Comparison of ENCODE assay signal across 8 mouse cellular contexts in genomic region chr10:91182291-91182990, GRCm38 (mm10). TPM values are rescaled to one million over a fixed set of nuclear protein-coding genes. Genes with fewer than 3 reads are reported as not detected.
DNase-seq lines count a peak whose midpoint lies in the region; ATAC-seq and TF ChIP-seq lines count a peak whose summit lies in the region.

No protein-coding gene starts in this region.

- TF ChIP-seq POLR2A in ES-Bruce4 (IDR thresholded peaks at IDR 0.05; ENCODE audit: insufficient read depth, low read length): no peak

- no peak for TF ChIP-seq EP300 in ES-Bruce4 (IDR thresholded peaks at IDR 0.05; ENCODE audit: insufficient read depth, low read depth, low read length)

- no peaks in the 10 kb centered on the region for H3K27me3 ChIP-seq in ES-Bruce4 (ENCODE audit: control insufficient read depth, insufficient read depth, low read length, poor library complexity, severe bottlenecking)
- H3K27me3 ChIP-seq in erythroblast, embryonic 14.5 days (ENCODE audit: control insufficient read depth): peaks cover 8% of the 10 kb centered on the region
- no peaks in the 10 kb centered on the region for H3K27me3 ChIP-seq in intestine, embryonic 14.5 days (replicated peaks; ENCODE audit: control insufficient read depth, insufficient read depth, low read length)

- peak overlapping the region; percentile 80 for H3K4me3 ChIP-seq in gastrocnemius, adult 2 months
- peak overlapping the region; percentile 91 for H3K4me3 ChIP-seq in ES-Bruce4 (ENCODE audit: low read depth, low read length)
- peak overlapping the region; percentile 88 for H3K4me3 ChIP-seq in erythroblast, embryonic 14.5 days (replicated peaks)
- peak overlapping the region; percentile 53 for H3K4me3 ChIP-seq in intestine, embryonic 14.5 days (ENCODE audit: low read depth, low read length)

- H3K9me3 ChIP-seq in ES-Bruce4 (replicated peaks; ENCODE audit: control insufficient read depth, insufficient read depth, low read length, poor library complexity, severe bottlenecking): no peaks in the 10 kb centered on the region
- no peaks in the 10 kb centered on the region for H3K9me3 ChIP-seq in erythroblast, embryonic 14.5 days (ENCODE audit: control insufficient read depth, low read length)
- no peaks in the 10 kb centered on the region for H3K9me3 ChIP-seq in intestine, embryonic 14.5 days (ENCODE audit: control insufficient read depth, low read length)

- DNase-seq in gastrocnemius, adult 2 months: peak; percentile 46
- DNase-seq in gastrocnemius, postnatal 36 days: no peak
- peak; percentile 68 for DNase-seq in intestine, embryonic 14.5 days (ENCODE audit: low spot score)
- no peak for DNase-seq in right cerebral cortex, postnatal 25 days
- no peak for DNase-seq in ovary, adult 18-20 months (ENCODE audit: low spot score)

- TF ChIP-seq CTCF in gastrocnemius, adult 2 months (IDR thresholded peaks at IDR 0.05): no peak
- no peak for TF ChIP-seq CTCF in ES-Bruce4 (IDR thresholded peaks at IDR 0.05; ENCODE audit: low read depth, low read length)

- peaks cover 4% of the 10 kb centered on the region for H3K4me1 ChIP-seq in ES-Bruce4 (ENCODE audit: control insufficient read depth, insufficient read depth, low read length)
- H3K4me1 ChIP-seq in erythroblast, embryonic 14.5 days (ENCODE audit: control insufficient read depth): peaks cover 61% of the 10 kb centered on the region
- peaks cover 28% of the 10 kb centered on the region for H3K4me1 ChIP-seq in intestine, embryonic 14.5 days (replicated peaks; ENCODE audit: control insufficient read depth, insufficient read depth, low read length)

- ATAC-seq in intestine, embryonic 14.5 days (replicated peaks; ENCODE audit: low FRiP score, low TSS enrichment, low read depth): no peak
- ATAC-seq in megakaryocyte-erythroid progenitor cell, adult 5-6 weeks (replicated peaks; ENCODE audit: low FRiP score, low TSS enrichment, poor library complexity, severe bottlenecking): peak; percentile 39; the same call in 1 of the 2 replicates

- peak overlapping the region; percentile 99 for H3K27ac ChIP-seq in gastrocnemius, adult 2 months
- peak overlapping the region; percentile 83 for H3K27ac ChIP-seq in ES-Bruce4 (ENCODE audit: insufficient read depth, low read length)
- peak overlapping the region; percentile 99 for H3K27ac ChIP-seq in intestine, embryonic 14.5 days (ENCODE audit: low read depth)

- 2% methylated on average over 16 of the region's 16 CpGs for WGBS in intestine, embryonic 14.5 days

- H3K4me2 ChIP-seq in intestine, embryonic 14.5 days (ENCODE audit: low read length): peak overlapping the region; percentile 70

- intact Hi-C loops in gastrocnemius, adult 2 months (cut with DNase I): no loop called here
- intact Hi-C loops in gastrocnemius, postnatal 36 days (cut with DNase I): no loop called here

- peak overlapping the region; percentile 54 for H3K9ac ChIP-seq in ES-Bruce4 (ENCODE audit: low read depth, poor library complexity, severe bottlenecking)
- H3K9ac ChIP-seq in intestine, embryonic 14.5 days (ENCODE audit: low read length): peak overlapping the region; percentile 74

- no peaks in the 10 kb centered on the region for H3K36me3 ChIP-seq in ES-Bruce4 (ENCODE audit: control insufficient read depth, insufficient read depth, low read length, poor library complexity, severe bottlenecking)
- peaks cover 6% of the 10 kb centered on the region for H3K36me3 ChIP-seq in erythroblast, embryonic 14.5 days (ENCODE audit: control insufficient read depth)
- H3K36me3 ChIP-seq in intestine, embryonic 14.5 days (ENCODE audit: control insufficient read depth, insufficient read depth, low read length): no peaks in the 10 kb centered on the region

RNA-seq across cellular contexts. Expression of gene Tmpo, which starts 1.3 kb away (rescaled TPM):
- total RNA-seq in gastrocnemius, adult 2 months (2021): 10 to 100 TPM; 62.2 to 83.0 TPM
- 10 to 100 TPM; 52.2 to 57.4 TPM for total RNA-seq in gastrocnemius, postnatal 36 days (2021)
- polyA plus RNA-seq in ES-Bruce4 (2011; ENCODE audit: insufficient read depth, insufficient read length, low read depth, missing spikeins): 259 and 265 TPM in 2 replicates
- 25.2 and 37.9 TPM in 2 replicates for polyA plus RNA-seq in erythroblast, embryonic 14.5 days (2012)
- polyA plus RNA-seq in intestine, embryonic 14.5 days (2014; fragmentation: Nextera tagmentation; extraction: Ambion mirVana): 219 TPM in 2 replicates
- total RNA-seq in megakaryocyte-erythroid progenitor cell, adult 5-6 weeks (2014; fragmentation: Nextera tagmentation): 267 and 268 TPM in 2 replicates
- total RNA-seq in megakaryocyte-erythroid progenitor cell, adult 5-6 weeks (2017): 469 and 547 TPM in 2 replicates

RNA-seq across cellular contexts. Expression of gene Slc25a3, which starts 58.6 kb away (rescaled TPM):
- 1,000 to 10,000 TPM; 1,080 to 1,363 TPM for total RNA-seq in gastrocnemius, adult 2 months (2021)
- 1,000 to 10,000 TPM; 1,123 to 1,124 TPM for total RNA-seq in gastrocnemius, postnatal 36 days (2021)
- polyA plus RNA-seq in ES-Bruce4 (2011; ENCODE audit: insufficient read depth, insufficient read length, low read depth, missing spikeins): 550 and 557 TPM in 2 replicates
- polyA plus RNA-seq in erythroblast, embryonic 14.5 days (2012): 18.7 and 21.2 TPM in 2 replicates
- 555 and 608 TPM in 2 replicates for polyA plus RNA-seq in intestine, embryonic 14.5 days (2014; fragmentation: Nextera tagmentation; extraction: Ambion mirVana)
- total RNA-seq in megakaryocyte-erythroid progenitor cell, adult 5-6 weeks (2014; fragmentation: Nextera tagmentation): 582 and 663 TPM in 2 replicates
- total RNA-seq in megakaryocyte-erythroid progenitor cell, adult 5-6 weeks (2017): 247 and 338 TPM in 2 replicates

Comparison
In these comparisons a context has a peak if more than half of its experiments do, and no peak if none do; other contexts are left out.
1. DNase-seq: peak in gastrocnemius, adult 2 months (single experiment) and intestine, embryonic 14.5 days (single experiment); none in gastrocnemius, postnatal 36 days (0 of 2), right cerebral cortex, postnatal 25 days (single experiment) and ovary, adult 18-20 months (single experiment).
2. Peak in every context shown above with its lines, with median percentiles within 50 percentile points of each other: H3K27ac ChIP-seq and H3K4me3 ChIP-seq.